Mouse (Mus musculus) liver, adult 2 months (tissue): Measurements from ENCODE around the gene Ryr3.

ENCODE experiments used
- CTCF ChIP-seq: fragments of 200-500 bp; IDR thresholded peaks from 2 replicates; pipeline ENCODE4 v1.5.1; 2011; ENCODE audit warnings: low read depth, low read length, control low read depth
- POLR2A ChIP-seq: fragments of 200-500 bp; IDR thresholded peaks from 2 replicates; pipeline ENCODE4 v1.6.1; 2011; ENCODE audit warnings: low read length, control low read depth; ENCODE audit not compliant: insufficient read depth; ENCODE audit errors: extremely low read depth

- TF ChIP-seq CTCF (no peak), POLR2A (no peak)
These were observed 100.1 kb downstream of the Ryr3 start for GRCm38 (mm10) chr2:113116788-113117187.
